Mouse (Mus musculus): ENCODE measurements around the gene Zfp326. TPM values are rescaled to one million over a fixed set of nuclear protein-coding genes. Genes with fewer than 3 reads are reported as not detected.
"Not testable (repeated sequence)": the region's sequence is repeated elsewhere in the genome, so short reads cannot be mapped to it uniquely, and the experiment has no call there.

Zfp326 gene
- polyA plus RNA-seq, 1 experiment from 2014 or later, result 53.4 TPM

DNA sequence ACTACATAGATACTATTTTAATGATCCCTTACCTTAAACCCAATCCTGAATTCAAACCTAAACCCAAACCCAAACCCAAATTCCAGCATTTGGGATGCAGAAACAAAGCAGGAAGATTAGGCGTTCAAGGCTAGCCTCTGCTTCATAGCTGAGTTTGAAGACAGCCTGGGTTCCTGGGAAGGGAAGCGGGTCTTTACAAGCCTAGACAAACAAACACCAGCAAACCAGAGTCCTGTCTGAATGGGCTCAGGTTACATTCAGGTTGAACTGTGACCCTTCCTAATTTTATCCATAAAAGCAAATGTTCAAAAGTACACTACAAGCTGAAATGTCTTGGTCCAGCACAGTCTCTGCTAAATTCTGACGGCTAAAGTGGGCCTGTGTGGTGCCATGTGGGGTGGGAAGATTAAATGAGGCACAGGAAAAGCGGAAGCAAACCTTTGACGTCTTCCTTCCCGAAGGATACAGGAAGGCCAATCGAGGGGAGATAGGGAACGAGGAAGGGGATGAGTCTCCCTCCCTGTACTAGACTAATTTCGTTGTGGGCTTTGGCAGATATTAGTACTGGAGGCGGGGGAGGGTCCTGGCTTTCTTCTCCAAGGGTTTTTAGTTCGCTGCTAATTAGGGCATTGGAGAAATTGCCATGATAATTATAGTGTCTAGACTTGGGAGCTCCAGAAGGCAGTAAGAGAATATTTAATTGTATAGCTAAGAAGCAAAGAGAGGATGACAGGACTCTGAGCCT, 16.5 kb upstream of the Zfp326 start:
- 54% methylated on average over 11 of the region's 11 CpGs for WGBS
- Histone ChIP-seq H3K27me3 (ENCODE audit: control insufficient read depth, insufficient read depth, low read length) (no peaks in the 10 kb centered on the region), H3K27ac (ENCODE audit: low read length) (peak overlapping the region; percentile 6; the same call in 1 of the 2 replicates), H3K9ac (replicated peaks; ENCODE audit: low read depth, low read length) (no peak overlapping the region), H3K4me1 (ENCODE audit: control insufficient read depth, insufficient read depth, low read length) (peaks cover 24% of the 10 kb centered on the region; the same call in 1 of the 2 replicates), H3K4me3 (ENCODE audit: low read depth, low read length) (no peak overlapping the region), H3K9me3 (ENCODE audit: control insufficient read depth, low read depth, low read length) (no peaks in the 10 kb centered on the region), H3K36me3 (ENCODE audit: control insufficient read depth, insufficient read depth, low read length) (no peaks in the 10 kb centered on the region), H3K4me2 (replicated peaks; ENCODE audit: low read depth, low read length) (no peak overlapping the region)
- ATAC-seq (ENCODE audit: insufficient number of reproducible peaks, insufficient read depth, low FRiP score, low read depth), result no peak

DNA sequence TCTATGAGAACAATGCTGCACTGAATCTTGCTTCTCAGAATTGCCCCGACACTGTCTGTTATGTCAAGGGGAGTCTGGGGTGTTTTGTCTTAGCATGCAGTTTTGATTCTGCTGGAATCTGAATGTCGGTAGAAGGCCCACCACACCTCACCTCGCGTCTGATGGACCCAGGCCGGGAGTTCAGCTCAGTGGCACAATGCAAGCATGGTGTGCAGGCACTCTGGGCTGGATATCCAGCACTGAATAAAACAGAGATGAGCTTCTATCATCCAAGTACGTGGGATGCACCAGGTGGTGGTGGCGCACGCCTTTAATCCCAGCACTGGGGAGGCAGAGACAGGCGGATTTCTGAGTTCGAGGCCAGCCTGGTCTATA, 15.9 kb upstream of the Zfp326 start:
- Histone ChIP-seq H3K27me3 (ENCODE audit: control insufficient read depth, insufficient read depth, low read length) (no peaks in the 10 kb centered on the region), H3K9ac (replicated peaks; ENCODE audit: low read depth, low read length) (no peak overlapping the region), H3K4me2 (replicated peaks; ENCODE audit: low read depth, low read length) (no peak overlapping the region), H3K4me1 (ENCODE audit: control insufficient read depth, insufficient read depth, low read length) (peaks cover 24% of the 10 kb centered on the region; the same call in 1 of the 2 replicates), H3K36me3 (ENCODE audit: control insufficient read depth, insufficient read depth, low read length) (no peaks in the 10 kb centered on the region), H3K9me3 (ENCODE audit: control insufficient read depth, low read depth, low read length) (no peaks in the 10 kb centered on the region), H3K4me3 (ENCODE audit: low read depth, low read length) (no peak overlapping the region), H3K27ac (ENCODE audit: low read length) (no peak overlapping the region)
- WGBS, result 90% methylated on average over 10 of the region's 10 CpGs
- ATAC-seq (ENCODE audit: insufficient number of reproducible peaks, insufficient read depth, low FRiP score, low read depth), result no peak

DNA sequence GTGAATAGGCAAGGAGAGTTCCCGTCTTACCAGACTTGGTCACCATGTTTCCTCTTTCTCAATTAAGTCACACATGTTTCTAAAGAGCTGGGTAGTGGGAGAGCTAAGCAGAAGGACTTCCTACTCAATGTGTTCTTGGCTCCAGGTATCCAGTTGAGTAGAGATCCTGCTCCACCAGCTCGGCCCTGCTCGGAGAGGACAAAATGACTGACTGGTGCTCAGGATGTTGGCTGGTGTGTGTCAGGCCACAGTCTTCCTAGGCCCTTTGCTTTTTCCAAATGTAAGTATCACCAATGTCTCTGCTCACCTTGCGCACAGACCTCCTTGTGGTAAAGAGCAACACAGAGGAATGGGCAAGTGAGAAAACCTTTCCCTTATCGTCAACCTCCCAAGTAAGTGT, 14.7 kb upstream of the Zfp326 start:
- 92% methylated on average over 5 of the region's 5 CpGs for WGBS
- Histone ChIP-seq H3K9ac (replicated peaks; ENCODE audit: low read depth, low read length) (no peak overlapping the region), H3K4me1 (ENCODE audit: control insufficient read depth, insufficient read depth, low read length) (peaks cover 17% of the 10 kb centered on the region; the same call in 1 of the 2 replicates), H3K4me3 (ENCODE audit: low read depth, low read length) (no peak overlapping the region), H3K36me3 (ENCODE audit: control insufficient read depth, insufficient read depth, low read length) (no peaks in the 10 kb centered on the region), H3K9me3 (ENCODE audit: control insufficient read depth, low read depth, low read length) (no peaks in the 10 kb centered on the region), H3K27ac (ENCODE audit: low read length) (no peak overlapping the region), H3K27me3 (ENCODE audit: control insufficient read depth, insufficient read depth, low read length) (no peaks in the 10 kb centered on the region), H3K4me2 (replicated peaks; ENCODE audit: low read depth, low read length) (no peak overlapping the region)
- ATAC-seq (ENCODE audit: insufficient number of reproducible peaks, insufficient read depth, low FRiP score, low read depth), result no peak

DNA sequence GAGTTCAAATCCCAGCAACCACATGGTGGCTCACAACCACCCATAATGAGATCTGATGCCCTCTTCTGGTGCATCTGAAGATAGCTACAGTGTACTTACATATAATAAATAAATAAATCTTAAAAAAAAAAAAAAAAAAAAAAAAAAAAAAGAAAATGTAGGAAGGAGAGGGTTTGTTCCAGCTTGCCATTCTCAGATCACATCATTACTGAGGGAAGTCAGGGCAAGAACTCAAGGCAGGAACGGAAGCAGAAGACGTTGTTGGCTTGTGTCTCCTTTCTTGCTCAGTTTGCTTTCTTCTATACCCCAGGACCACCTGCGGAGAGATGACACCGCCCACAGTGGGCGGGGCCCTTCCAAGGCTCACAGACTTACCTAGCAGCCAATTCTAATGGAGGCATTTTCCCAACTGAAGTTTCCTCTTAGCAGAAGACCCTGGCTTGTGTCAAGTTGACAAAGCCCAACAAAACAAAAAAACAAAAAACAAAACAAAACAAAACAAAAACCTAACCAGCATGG, 11.2 kb upstream of the Zfp326 start:
- H3K9me3 ChIP-seq (ENCODE audit: control insufficient read depth, low read depth, low read length); H3K4me1 ChIP-seq (ENCODE audit: control insufficient read depth, insufficient read depth, low read length); H3K4me3 ChIP-seq (ENCODE audit: low read depth, low read length); H3K27me3 ChIP-seq (ENCODE audit: control insufficient read depth, insufficient read depth, low read length); ATAC-seq (ENCODE audit: insufficient number of reproducible peaks, insufficient read depth, low FRiP score, low read depth); H3K27ac ChIP-seq (ENCODE audit: low read length); H3K4me2 ChIP-seq (replicated peaks; ENCODE audit: low read depth, low read length); H3K36me3 ChIP-seq (ENCODE audit: control insufficient read depth, insufficient read depth, low read length); H3K9ac ChIP-seq (replicated peaks; ENCODE audit: low read depth, low read length): not testable (repeated sequence)
- WGBS, result 62% methylated on average over 5 of the region's 5 CpGs

DNA sequence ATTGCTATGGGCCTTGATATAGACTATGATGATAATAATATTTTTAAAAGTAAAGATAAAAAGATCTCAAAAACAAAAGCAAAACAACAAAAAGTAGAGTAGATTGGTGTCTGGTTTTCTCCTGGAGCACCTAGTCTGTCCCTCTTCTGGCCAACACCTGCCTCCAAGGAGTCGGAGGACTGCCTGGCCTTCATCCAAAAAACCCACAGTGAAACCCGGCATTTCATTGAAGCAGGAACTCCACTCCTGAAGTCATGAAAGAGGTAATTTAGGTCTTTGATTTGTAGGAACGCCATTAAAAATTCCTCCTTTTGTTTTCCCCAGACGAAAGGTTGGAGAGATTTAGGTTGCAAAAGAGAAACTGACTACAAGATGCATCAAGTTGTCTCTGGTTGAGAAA, 8.9 kb upstream of the Zfp326 start:
- no peaks in the 10 kb centered on the region for H3K36me3 ChIP-seq (ENCODE audit: control insufficient read depth, insufficient read depth, low read length)
- H3K4me1 ChIP-seq (ENCODE audit: control insufficient read depth, insufficient read depth, low read length), result no peaks in the 10 kb centered on the region; the same call in 1 of the 2 replicates
- H3K27me3 ChIP-seq (ENCODE audit: control insufficient read depth, insufficient read depth, low read length), result no peaks in the 10 kb centered on the region
- H3K4me2 ChIP-seq (replicated peaks; ENCODE audit: low read depth, low read length), result no peak overlapping the region
- H3K4me3 ChIP-seq (ENCODE audit: low read depth, low read length), result no peak overlapping the region
- 50% methylated on average over 4 of the region's 4 CpGs for WGBS
- H3K27ac ChIP-seq (ENCODE audit: low read length), result no peak overlapping the region
- no peak overlapping the region for H3K9ac ChIP-seq (replicated peaks; ENCODE audit: low read depth, low read length)
- H3K9me3 ChIP-seq (ENCODE audit: control insufficient read depth, low read depth, low read length), result no peaks in the 10 kb centered on the region
- no peak for ATAC-seq (ENCODE audit: insufficient number of reproducible peaks, insufficient read depth, low FRiP score, low read depth)

DNA sequence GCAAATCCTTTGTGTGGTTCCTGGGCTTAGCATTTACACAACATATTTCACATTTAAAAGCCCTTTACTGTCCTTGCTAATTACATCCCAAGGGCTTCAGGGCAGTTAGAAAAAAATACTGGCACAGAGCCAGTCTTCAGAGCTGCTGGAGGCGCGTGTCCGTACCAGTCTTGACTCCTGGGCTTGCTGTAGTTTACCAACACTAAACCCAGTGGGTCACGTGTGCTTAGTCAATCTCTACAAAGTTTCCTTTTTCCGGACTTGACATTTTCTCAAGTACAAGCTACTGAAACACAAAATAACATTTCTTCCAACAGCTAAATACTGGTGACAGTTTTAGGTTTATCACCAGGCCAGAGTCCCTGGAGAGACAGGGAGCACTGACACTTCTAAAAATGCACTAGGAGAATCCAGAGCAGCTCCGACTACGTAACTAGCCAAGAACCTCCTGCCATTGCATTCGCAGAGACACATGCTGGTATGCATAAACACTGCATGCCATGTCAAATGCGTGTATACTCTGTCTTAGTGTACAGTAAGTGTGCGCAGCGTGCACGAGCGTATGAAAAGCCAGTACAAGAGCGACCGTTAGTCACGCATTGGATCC, 8.4 kb upstream of the Zfp326 start:
- Histone ChIP-seq H3K27ac (ENCODE audit: low read length) (no peak overlapping the region), H3K4me1 (ENCODE audit: control insufficient read depth, insufficient read depth, low read length) (no peaks in the 10 kb centered on the region; the same call in 1 of the 2 replicates), H3K9ac (replicated peaks; ENCODE audit: low read depth, low read length) (no peak overlapping the region), H3K4me3 (ENCODE audit: low read depth, low read length) (no peak overlapping the region), H3K27me3 (ENCODE audit: control insufficient read depth, insufficient read depth, low read length) (no peaks in the 10 kb centered on the region), H3K36me3 (ENCODE audit: control insufficient read depth, insufficient read depth, low read length) (no peaks in the 10 kb centered on the region), H3K9me3 (ENCODE audit: control insufficient read depth, low read depth, low read length) (no peaks in the 10 kb centered on the region), H3K4me2 (replicated peaks; ENCODE audit: low read depth, low read length) (no peak overlapping the region)
- 62% methylated on average over 16 of the region's 16 CpGs for WGBS
- ATAC-seq (ENCODE audit: insufficient number of reproducible peaks, insufficient read depth, low FRiP score, low read depth), result peak; percentile 28; the same call in 1 of the 2 replicates

DNA sequence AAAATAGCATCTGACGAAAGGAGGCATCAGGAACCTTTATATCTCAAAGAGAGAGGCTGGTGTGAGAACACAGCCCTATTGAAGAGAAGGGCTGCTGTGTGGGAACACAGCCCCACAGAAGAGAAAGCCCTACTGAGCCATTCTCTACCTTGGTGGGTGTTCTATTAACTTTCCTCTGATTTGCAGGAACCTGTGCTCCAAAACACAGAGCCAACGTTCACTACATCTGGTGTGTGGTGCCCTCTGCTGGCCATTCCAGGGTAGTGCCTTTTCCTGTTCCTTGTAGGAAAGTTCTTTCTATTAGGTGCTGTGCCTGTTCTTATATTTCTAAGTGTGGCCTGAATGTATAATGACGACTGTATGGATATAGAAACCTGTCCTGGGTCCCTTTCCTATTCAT, 7.8 kb upstream of the Zfp326 start:
- Histone ChIP-seq H3K4me3 (ENCODE audit: low read depth, low read length) (no peak overlapping the region), H3K4me1 (ENCODE audit: control insufficient read depth, insufficient read depth, low read length) (no peaks in the 10 kb centered on the region; the same call in 1 of the 2 replicates), H3K27ac (ENCODE audit: low read length) (no peak overlapping the region), H3K9me3 (ENCODE audit: control insufficient read depth, low read depth, low read length) (no peaks in the 10 kb centered on the region), H3K9ac (replicated peaks; ENCODE audit: low read depth, low read length) (no peak overlapping the region), H3K27me3 (ENCODE audit: control insufficient read depth, insufficient read depth, low read length) (no peaks in the 10 kb centered on the region), H3K36me3 (ENCODE audit: control insufficient read depth, insufficient read depth, low read length) (no peaks in the 10 kb centered on the region), H3K4me2 (replicated peaks; ENCODE audit: low read depth, low read length) (no peak overlapping the region)
- ATAC-seq (ENCODE audit: insufficient number of reproducible peaks, insufficient read depth, low FRiP score, low read depth), result peak; percentile 26; the same call in 1 of the 2 replicates
- WGBS, result 32% methylated on average over 3 of the region's 3 CpGs

DNA sequence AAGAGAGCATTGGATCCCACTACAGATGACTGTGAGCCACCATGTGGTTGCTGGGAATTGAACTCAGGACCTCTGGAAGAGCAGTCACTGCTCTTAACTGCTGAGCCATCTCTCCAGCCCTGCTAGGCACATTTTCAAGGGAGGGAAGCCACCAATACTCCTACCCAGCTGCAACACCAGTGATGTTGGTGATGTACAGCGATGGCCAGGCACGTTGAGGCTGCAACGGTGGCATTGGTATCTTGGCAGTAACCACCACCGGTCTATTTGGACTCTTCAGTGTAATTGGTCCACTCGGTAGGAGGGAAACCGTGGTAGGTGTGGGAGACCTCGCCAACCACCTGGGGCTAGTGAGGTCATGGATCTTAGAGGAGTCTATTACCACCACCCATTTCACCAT, 6.6 kb upstream of the Zfp326 start:
- Histone ChIP-seq H3K27ac (ENCODE audit: low read length) (no peak overlapping the region), H3K9ac (replicated peaks; ENCODE audit: low read depth, low read length) (no peak overlapping the region), H3K4me3 (ENCODE audit: low read depth, low read length) (no peak overlapping the region), H3K27me3 (ENCODE audit: control insufficient read depth, insufficient read depth, low read length) (no peaks in the 10 kb centered on the region), H3K36me3 (ENCODE audit: control insufficient read depth, insufficient read depth, low read length) (no peaks in the 10 kb centered on the region), H3K4me2 (replicated peaks; ENCODE audit: low read depth, low read length) (no peak overlapping the region), H3K9me3 (ENCODE audit: control insufficient read depth, low read depth, low read length) (no peaks in the 10 kb centered on the region), H3K4me1 (ENCODE audit: control insufficient read depth, insufficient read depth, low read length) (no peaks in the 10 kb centered on the region; the same call in 1 of the 2 replicates)
- no peak for ATAC-seq (ENCODE audit: insufficient number of reproducible peaks, insufficient read depth, low FRiP score, low read depth)
- WGBS, result 82% methylated on average over 7 of the region's 7 CpGs
